Mouse (Mus musculus): ENCODE results near the gene Aacs. TPM values are rescaled to one million over a fixed set of nuclear protein-coding genes. Genes with fewer than 3 reads are reported as not detected.

Gene Aacs
- polyA plus RNA-seq, 1 experiment from 2014 or later, result 95.9 TPM

- Histone ChIP-seq H3K9ac (no peak overlapping the region), H3K36me3 (replicated peaks) (no peaks in the 10 kb centered on the region), H3K27ac (no peak overlapping the region), H3K9me3 (no peaks in the 10 kb centered on the region), H3K4me1 (peaks cover 5% of the 10 kb centered on the region), H3K27me3 (replicated peaks) (peaks cover 12% of the 10 kb centered on the region; the same call in 1 of the 2 replicates), H3K4me3 (no peak overlapping the region), H3K4me2 (no peak overlapping the region)
- WGBS, result 82% methylated on average over 4 of the region's 4 CpGs
- ATAC-seq (replicated peaks), result no peak
Measured at GRCm38 (mm10) chr5:125526464-125526863, 50.9 kb downstream of the Aacs start.

GRCm38 (mm10) chr5:125529109-125529508 lies 53.5 kb downstream of the Aacs start:
- no peaks in the 10 kb centered on the region for H3K9me3 ChIP-seq
- H3K4me2 ChIP-seq, result no peak overlapping the region
- H3K27me3 ChIP-seq (replicated peaks), result peaks cover 28% of the 10 kb centered on the region
- no peaks in the 10 kb centered on the region for H3K36me3 ChIP-seq (replicated peaks)
- no peak for ATAC-seq (replicated peaks)
- peaks cover 27% of the 10 kb centered on the region for H3K4me1 ChIP-seq
- no peak overlapping the region for H3K9ac ChIP-seq
- WGBS, result 2% methylated on average over 5 of the region's 5 CpGs
- no peak overlapping the region for H3K27ac ChIP-seq
- no peak overlapping the region for H3K4me3 ChIP-seq

GRCm38 (mm10) chr5:125531634-125532033 lies 56.0 kb downstream of the Aacs start, which contains the start of gene Tmem132b:
Gene Tmem132b (plus strand): TSS chr5:125531774.
- Histone ChIP-seq H3K27ac (peak within 1 kb of the TSS; percentile 74), H3K9me3 (no peaks in the 10 kb centered on the region), H3K4me1 (peaks cover 38% of the 10 kb centered on the region), H3K4me2 (peak within 1 kb of the TSS; percentile 91), H3K9ac (peak within 1 kb of the TSS; percentile 58), H3K36me3 (replicated peaks) (no peaks in the 10 kb centered on the region), H3K27me3 (replicated peaks) (peaks cover 37% of the 10 kb centered on the region), H3K4me3 (peak within 1 kb of the TSS; percentile 69)
- whole genome bisulfite sequencing, result 3% methylated on average over 24 of the region's 25 CpGs
- peak; percentile 69 for ATAC-seq (replicated peaks)

- Histone ChIP-seq H3K9ac (peak overlapping the region; percentile 58), H3K4me1 (peaks cover 38% of the 10 kb centered on the region), H3K36me3 (replicated peaks) (no peaks in the 10 kb centered on the region), H3K9me3 (no peaks in the 10 kb centered on the region), H3K4me2 (peak overlapping the region; percentile 91), H3K27me3 (replicated peaks) (peaks cover 37% of the 10 kb centered on the region), H3K27ac (peak overlapping the region; percentile 74), H3K4me3 (peak overlapping the region; percentile 69)
- under 1% methylated on average over 30 of the region's 30 CpGs for WGBS
- peak; percentile 58 for ATAC-seq (replicated peaks)
Measured at GRCm38 (mm10) chr5:125532191-125532544, 56.6 kb downstream of the Aacs start.

GRCm38 (mm10) chr5:125532545-125533224 lies 57.1 kb downstream of the Aacs start:
- no peak; the same call in 1 of the 2 replicates for ATAC-seq (replicated peaks)

GRCm38 (mm10) chr5:125533225-125533900 lies 57.7 kb downstream of the Aacs start:
- no peaks in the 10 kb centered on the region for H3K36me3 ChIP-seq (replicated peaks)
- peak overlapping the region; percentile 74 for H3K27ac ChIP-seq
- H3K27me3 ChIP-seq (replicated peaks), result peaks cover 36% of the 10 kb centered on the region
- H3K4me1 ChIP-seq, result peaks cover 38% of the 10 kb centered on the region
- no peaks in the 10 kb centered on the region for H3K9me3 ChIP-seq
- no peak for ATAC-seq (replicated peaks)
- H3K4me3 ChIP-seq, result peak overlapping the region; percentile 69
- H3K4me2 ChIP-seq, result peak overlapping the region; percentile 91
- under 1% methylated on average over 24 of the region's 24 CpGs for WGBS
- peak overlapping the region; percentile 58 for H3K9ac ChIP-seq

More at GRCm38 (mm10) chr5:125532545-125533224, 57.1 kb downstream of the Aacs start:
- H3K9ac ChIP-seq, result peak overlapping the region; percentile 58
- peak overlapping the region; percentile 91 for H3K4me2 ChIP-seq
- no peaks in the 10 kb centered on the region for H3K9me3 ChIP-seq
- H3K27ac ChIP-seq, result peak overlapping the region; percentile 74
- peaks cover 37% of the 10 kb centered on the region for H3K27me3 ChIP-seq (replicated peaks)
- WGBS, result under 1% methylated on average over 56 of the region's 64 CpGs
- peaks cover 38% of the 10 kb centered on the region for H3K4me1 ChIP-seq
- no peaks in the 10 kb centered on the region for H3K36me3 ChIP-seq (replicated peaks)
- H3K4me3 ChIP-seq, result peak overlapping the region; percentile 69

GRCm38 (mm10) chr5:125534168-125534610 lies 58.6 kb downstream of the Aacs start:
- H3K4me2 ChIP-seq, result peak overlapping the region; percentile 91
- H3K4me3 ChIP-seq, result peak overlapping the region; percentile 69
- H3K9me3 ChIP-seq, result no peaks in the 10 kb centered on the region
- no peaks in the 10 kb centered on the region for H3K36me3 ChIP-seq (replicated peaks)
- H3K27ac ChIP-seq, result peak overlapping the region; percentile 74
- peaks cover 38% of the 10 kb centered on the region for H3K4me1 ChIP-seq
- ATAC-seq (replicated peaks), result no peak
- H3K9ac ChIP-seq, result peak overlapping the region; percentile 32; the same call in 1 of the 2 replicates
- WGBS, result 5% methylated on average over 7 of the region's 7 CpGs
- peaks cover 34% of the 10 kb centered on the region for H3K27me3 ChIP-seq (replicated peaks)

- peak overlapping the region; percentile 74 for H3K27ac ChIP-seq
Measured at GRCm38 (mm10) chr5:125534611-125535324, 59.2 kb downstream of the Aacs start.

GRCm38 (mm10) chr5:125545090-125545489 lies 69.5 kb downstream of the Aacs start:
- 91% methylated on average over 2 of the region's 2 CpGs for WGBS
- Histone ChIP-seq H3K4me2 (no peak overlapping the region), H3K4me1 (peaks cover 19% of the 10 kb centered on the region), H3K9ac (no peak overlapping the region), H3K27me3 (replicated peaks) (0 out of 2 replicates have a peak, but pooled peaks cover 3% of the 10 kb centered on the region), H3K36me3 (replicated peaks) (no peaks in the 10 kb centered on the region), H3K4me3 (no peak overlapping the region), H3K27ac (no peak overlapping the region), H3K9me3 (no peaks in the 10 kb centered on the region)
- ATAC-seq (replicated peaks), result no peak

More at GRCm38 (mm10) chr5:125534611-125535324, 59.2 kb downstream of the Aacs start:
- 0 out of 2 replicates have a peak, but pooled peaks have one; percentile 32 for ATAC-seq (replicated peaks)
- peaks cover 32% of the 10 kb centered on the region for H3K27me3 ChIP-seq (replicated peaks)
- H3K4me2 ChIP-seq, result peak overlapping the region; percentile 91
- WGBS, result under 1% methylated on average over 26 of the region's 26 CpGs
- H3K9ac ChIP-seq, result peak overlapping the region; percentile 32; the same call in 1 of the 2 replicates
- peaks cover 38% of the 10 kb centered on the region for H3K4me1 ChIP-seq
- H3K36me3 ChIP-seq (replicated peaks), result no peaks in the 10 kb centered on the region
- H3K9me3 ChIP-seq, result no peaks in the 10 kb centered on the region
- H3K4me3 ChIP-seq, result peak overlapping the region; percentile 69

- Histone ChIP-seq H3K36me3 (replicated peaks) (no peaks in the 10 kb centered on the region), H3K9ac (no peak overlapping the region), H3K4me2 (0 out of 2 replicates have a peak overlapping the region, but pooled peaks have one; percentile 11), H3K4me3 (no peak overlapping the region), H3K9me3 (no peaks in the 10 kb centered on the region), H3K4me1 (peaks cover 21% of the 10 kb centered on the region), H3K27me3 (replicated peaks) (no peaks in the 10 kb centered on the region), H3K27ac (peak overlapping the region; percentile 53; the same call in 1 of the 2 replicates)
- ATAC-seq (replicated peaks), result no peak
- 18% methylated on average over 13 of the region's 13 CpGs for WGBS
Measured at GRCm38 (mm10) chr5:125546293-125546692, 70.7 kb downstream of the Aacs start.

GRCm38 (mm10) chr5:125549750-125550489 lies 74.3 kb downstream of the Aacs start:
- 11% methylated on average over 11 of the region's 11 CpGs for WGBS
- no peak overlapping the region for H3K9ac ChIP-seq
- no peak for ATAC-seq (replicated peaks)
- H3K27me3 ChIP-seq (replicated peaks), result no peaks in the 10 kb centered on the region
- H3K4me2 ChIP-seq, result no peak overlapping the region
- no peaks in the 10 kb centered on the region for H3K36me3 ChIP-seq (replicated peaks)
- H3K4me1 ChIP-seq, result peaks cover 21% of the 10 kb centered on the region
- no peak overlapping the region for H3K27ac ChIP-seq
- H3K9me3 ChIP-seq, result no peaks in the 10 kb centered on the region
- no peak overlapping the region for H3K4me3 ChIP-seq
